Mouse (Mus musculus): Measurements from ENCODE around the gene Ntm. TPM values are rescaled to one million over a fixed set of nuclear protein-coding genes. Genes with fewer than 3 reads are reported as not detected.

Ntm gene
- total and polyA plus RNA-seq, 3 experiments, result 1.6 to 1.9 (median 1.8) TPM

GRCm38 (mm10) chr9:29409216-29409907, 553.6 kb downstream of the Ntm start:
- intact Hi-C loops (cut with DNase I), result loop anchor here (2.0 to 10.0 kb wide), 2 partner anchors 175 to 1149 kb away; no protein-coding TSS in a partner anchor
- 59% methylated on average over 8 of the region's 8 CpGs for WGBS

GRCm38 (mm10) chr9:29407954-29408353, 555.0 kb downstream of the Ntm start:
- no peaks in the 10 kb centered on the region for H3K36me3 ChIP-seq (ENCODE audit: control insufficient read depth, insufficient read depth, low read length)
- H3K4me1 ChIP-seq (ENCODE audit: control insufficient read depth, insufficient read depth, low read length), result no peaks in the 10 kb centered on the region
- intact Hi-C loops (cut with DNase I), result loop anchor here (2.0 to 10.0 kb wide), 2 partner anchors 173 to 1147 kb away; no protein-coding TSS in a partner anchor
- no peak overlapping the region for H3K27ac ChIP-seq
- H3K79me2 ChIP-seq (replicated peaks; ENCODE audit: control insufficient read depth, insufficient read depth, low read length), result no peaks in the 10 kb centered on the region
- no peak overlapping the region for H3K9ac ChIP-seq (ENCODE audit: low read depth, low read length)
- H3K4me3 ChIP-seq, result no peak overlapping the region
- peak; percentile 56 for TF ChIP-seq CTCF (IDR thresholded peaks at IDR 0.05)
- TF ChIP-seq POLR2A (IDR thresholded peaks at IDR 0.05; ENCODE audit: insufficient read depth, low read depth, low read length), result no peak
- TF ChIP-seq EP300 (IDR thresholded peaks at IDR 0.05; ENCODE audit: insufficient read depth, low read depth, low read length), result no peak
- no peak for DNase-seq
- peaks cover 3% of the 10 kb centered on the region; the same call in 1 of the 2 replicates for H3K27me3 ChIP-seq (ENCODE audit: control insufficient read depth, insufficient read depth, low read length)

More at GRCm38 (mm10) chr9:29409216-29409907, 553.6 kb downstream of the Ntm start:
- peak in 1 of 2 experiments; percentile 62 for DNase-seq
- H3K9ac ChIP-seq (ENCODE audit: low read depth, low read length), result no peak overlapping the region
- H3K4me1 ChIP-seq (ENCODE audit: control insufficient read depth, insufficient read depth, low read length), result no peaks in the 10 kb centered on the region
- H3K79me2 ChIP-seq (replicated peaks; ENCODE audit: control insufficient read depth, insufficient read depth, low read length), result no peaks in the 10 kb centered on the region
- no peak overlapping the region for H3K4me3 ChIP-seq
- no peak for TF ChIP-seq POLR2A (IDR thresholded peaks at IDR 0.05; ENCODE audit: insufficient read depth, low read depth, low read length)
- TF ChIP-seq CTCF (IDR thresholded peaks at IDR 0.05), result no peak; the same call in 1 of the 2 replicates
- no peak for TF ChIP-seq EP300 (IDR thresholded peaks at IDR 0.05; ENCODE audit: insufficient read depth, low read depth, low read length)
- H3K27ac ChIP-seq, result no peak overlapping the region
- no peaks in the 10 kb centered on the region for H3K36me3 ChIP-seq (ENCODE audit: control insufficient read depth, insufficient read depth, low read length)
- H3K27me3 ChIP-seq (ENCODE audit: control insufficient read depth, insufficient read depth, low read length), result peaks cover 4% of the 10 kb centered on the region; the same call in 1 of the 2 replicates

- H3K4me1 ChIP-seq (ENCODE audit: control insufficient read depth, insufficient read depth, low read length), result no peaks in the 10 kb centered on the region
- no peak for DNase-seq
- no peak for TF ChIP-seq CTCF (IDR thresholded peaks at IDR 0.05)
- TF ChIP-seq EP300 (IDR thresholded peaks at IDR 0.05; ENCODE audit: insufficient read depth, low read depth, low read length), result no peak
- no peak for TF ChIP-seq POLR2A (IDR thresholded peaks at IDR 0.05; ENCODE audit: insufficient read depth, low read depth, low read length)
- H3K27ac ChIP-seq, result no peak overlapping the region
- 91% methylated on average over 2 of the region's 2 CpGs for WGBS
- intact Hi-C loops (cut with DNase I), result loop anchor here (10.0 kb wide), 1 partner anchor 172 kb away; no protein-coding TSS in a partner anchor
- no peaks in the 10 kb centered on the region for H3K79me2 ChIP-seq (replicated peaks; ENCODE audit: control insufficient read depth, insufficient read depth, low read length)
- no peaks in the 10 kb centered on the region for H3K36me3 ChIP-seq (ENCODE audit: control insufficient read depth, insufficient read depth, low read length)
- H3K4me3 ChIP-seq, result no peak overlapping the region
- no peak overlapping the region for H3K9ac ChIP-seq (ENCODE audit: low read depth, low read length)
- H3K27me3 ChIP-seq (ENCODE audit: control insufficient read depth, insufficient read depth, low read length), result no peaks in the 10 kb centered on the region
These were observed 556.0 kb downstream of the Ntm start for GRCm38 (mm10) chr9:29406973-29407372.

GRCm38 (mm10) chr9:29406046-29406445, 556.9 kb downstream of the Ntm start:
- no peaks in the 10 kb centered on the region for H3K79me2 ChIP-seq (replicated peaks; ENCODE audit: control insufficient read depth, insufficient read depth, low read length)
- no peaks in the 10 kb centered on the region for H3K36me3 ChIP-seq (ENCODE audit: control insufficient read depth, insufficient read depth, low read length)
- no peak overlapping the region for H3K4me3 ChIP-seq
- WGBS, result 96% methylated on average over 1 of the region's 1 CpGs
- H3K9ac ChIP-seq (ENCODE audit: low read depth, low read length), result no peak overlapping the region
- intact Hi-C loops (cut with DNase I), result loop anchor here (10.0 kb wide), 1 partner anchor 171 kb away; no protein-coding TSS in a partner anchor
- H3K27me3 ChIP-seq (ENCODE audit: control insufficient read depth, insufficient read depth, low read length), result no peaks in the 10 kb centered on the region
- no peaks in the 10 kb centered on the region for H3K4me1 ChIP-seq (ENCODE audit: control insufficient read depth, insufficient read depth, low read length)
- H3K27ac ChIP-seq, result no peak overlapping the region
- no peak for TF ChIP-seq CTCF (IDR thresholded peaks at IDR 0.05)
- no peak for TF ChIP-seq EP300 (IDR thresholded peaks at IDR 0.05; ENCODE audit: insufficient read depth, low read depth, low read length)
- TF ChIP-seq POLR2A (IDR thresholded peaks at IDR 0.05; ENCODE audit: insufficient read depth, low read depth, low read length), result no peak
- no peak for DNase-seq

- Histone ChIP-seq H3K9ac (ENCODE audit: low read depth, low read length) (no peak overlapping the region), H3K27me3 (ENCODE audit: control insufficient read depth, insufficient read depth, low read length) (no peaks in the 10 kb centered on the region), H3K4me1 (ENCODE audit: control insufficient read depth, insufficient read depth, low read length) (no peaks in the 10 kb centered on the region), H3K27ac (no peak overlapping the region), H3K4me3 (no peak overlapping the region), H3K79me2 (replicated peaks; ENCODE audit: control insufficient read depth, insufficient read depth, low read length) (no peaks in the 10 kb centered on the region), H3K36me3 (ENCODE audit: control insufficient read depth, insufficient read depth, low read length) (no peaks in the 10 kb centered on the region)
- intact Hi-C loops (cut with DNase I), result loop anchor here (10.0 kb wide), 1 partner anchor 165 kb away; no protein-coding TSS in a partner anchor
- DNase-seq, result no peak
- WGBS, result 65% methylated on average over 8 of the region's 8 CpGs
- TF ChIP-seq CTCF (IDR thresholded peaks at IDR 0.05), result no peak
- TF ChIP-seq POLR2A (IDR thresholded peaks at IDR 0.05; ENCODE audit: insufficient read depth, low read depth, low read length), result no peak
These were observed 562.8 kb downstream of the Ntm start for GRCm38 (mm10) chr9:29400151-29400550.

GRCm38 (mm10) chr9:29396101-29396500, 566.8 kb downstream of the Ntm start:
- no peaks in the 10 kb centered on the region for H3K36me3 ChIP-seq (ENCODE audit: control insufficient read depth, insufficient read depth, low read length)

More at GRCm38 (mm10) chr9:29396101-29396500, 566.8 kb downstream of the Ntm start:
- Histone ChIP-seq H3K79me2 (replicated peaks; ENCODE audit: control insufficient read depth, insufficient read depth, low read length) (no peaks in the 10 kb centered on the region), H3K4me1 (ENCODE audit: control insufficient read depth, insufficient read depth, low read length) (peaks cover 3% of the 10 kb centered on the region; the same call in 1 of the 2 replicates), H3K9ac (ENCODE audit: low read depth, low read length) (no peak overlapping the region), H3K4me3 (no peak overlapping the region), H3K27me3 (ENCODE audit: control insufficient read depth, insufficient read depth, low read length) (no peaks in the 10 kb centered on the region), H3K27ac (no peak overlapping the region)
- no peak for TF ChIP-seq POLR2A (IDR thresholded peaks at IDR 0.05; ENCODE audit: insufficient read depth, low read depth, low read length)
- no peak for TF ChIP-seq CTCF (IDR thresholded peaks at IDR 0.05)
- no peak for TF ChIP-seq EP300 (IDR thresholded peaks at IDR 0.05; ENCODE audit: insufficient read depth, low read depth, low read length)
- intact Hi-C loops (cut with DNase I), result no loop called here
- WGBS, result 59% methylated on average over 5 of the region's 5 CpGs
- DNase-seq, result no peak

Data from heart, adult 2 months (tissue).